Mouse (Mus musculus): Measurements from ENCODE around the gene Ascc2. TPM values are rescaled to one million over a fixed set of nuclear protein-coding genes. Genes with fewer than 3 reads are reported as not detected.

Gene Ascc2
- polyA plus RNA-seq, 1 experiment from 2014 or later, result 21.7 TPM

GRCm38 (mm10) chr11:4671736-4672135, 34.2 kb downstream of the Ascc2 start:
- Histone ChIP-seq H3K4me1 (ENCODE audit: control insufficient read depth, insufficient read depth, low read length) (no peaks in the 10 kb centered on the region), H3K9ac (replicated peaks; ENCODE audit: low read length) (no peak overlapping the region), H3K36me3 (ENCODE audit: control insufficient read depth, insufficient read depth, low read length) (peaks cover 50% of the 10 kb centered on the region), H3K4me2 (ENCODE audit: low read length) (no peak overlapping the region), H3K9me3 (ENCODE audit: control insufficient read depth, low read length) (no peaks in the 10 kb centered on the region), H3K27ac (replicated peaks; ENCODE audit: low read depth, low read length) (no peak overlapping the region), H3K27me3 (ENCODE audit: control insufficient read depth, insufficient read depth, low read length) (no peaks in the 10 kb centered on the region), H3K4me3 (replicated peaks; ENCODE audit: low read depth, low read length) (no peak overlapping the region)
- ATAC-seq (ENCODE audit: low FRiP score, low TSS enrichment), result no peak
- no peak for DNase-seq
- WGBS, result 89% methylated on average over 4 of the region's 4 CpGs

GRCm38 (mm10) chr11:4674593-4674992, 37.0 kb downstream of the Ascc2 start:
- ATAC-seq (ENCODE audit: low FRiP score, low TSS enrichment) (no peak), DNase-seq (no peak)
- no peak overlapping the region for H3K4me2 ChIP-seq (ENCODE audit: low read length)
- no peak overlapping the region for H3K9ac ChIP-seq (replicated peaks; ENCODE audit: low read length)
- H3K27me3 ChIP-seq (ENCODE audit: control insufficient read depth, insufficient read depth, low read length), result no peaks in the 10 kb centered on the region
- no peaks in the 10 kb centered on the region for H3K4me1 ChIP-seq (ENCODE audit: control insufficient read depth, insufficient read depth, low read length)
- no peak overlapping the region for H3K27ac ChIP-seq (replicated peaks; ENCODE audit: low read depth, low read length)
- no peak overlapping the region for H3K4me3 ChIP-seq (replicated peaks; ENCODE audit: low read depth, low read length)
- WGBS, result 95% methylated on average over 1 of the region's 1 CpGs
- H3K9me3 ChIP-seq (ENCODE audit: control insufficient read depth, low read length), result no peaks in the 10 kb centered on the region
- peaks cover 66% of the 10 kb centered on the region for H3K36me3 ChIP-seq (ENCODE audit: control insufficient read depth, insufficient read depth, low read length)

GRCm38 (mm10) chr11:4675126-4675562, 37.6 kb downstream of the Ascc2 start:
- Histone ChIP-seq H3K9me3 (ENCODE audit: control insufficient read depth, low read length) (no peaks in the 10 kb centered on the region), H3K4me2 (ENCODE audit: low read length) (no peak overlapping the region), H3K27me3 (ENCODE audit: control insufficient read depth, insufficient read depth, low read length) (no peaks in the 10 kb centered on the region), H3K27ac (replicated peaks; ENCODE audit: low read depth, low read length) (no peak overlapping the region), H3K9ac (replicated peaks; ENCODE audit: low read length) (no peak overlapping the region), H3K36me3 (ENCODE audit: control insufficient read depth, insufficient read depth, low read length) (peaks cover 70% of the 10 kb centered on the region), H3K4me3 (replicated peaks; ENCODE audit: low read depth, low read length) (no peak overlapping the region), H3K4me1 (ENCODE audit: control insufficient read depth, insufficient read depth, low read length) (no peaks in the 10 kb centered on the region)
- DNase-seq (no peak), ATAC-seq (ENCODE audit: low FRiP score, low TSS enrichment) (no peak)
- WGBS, result 93% methylated on average over 6 of the region's 6 CpGs

DNA sequence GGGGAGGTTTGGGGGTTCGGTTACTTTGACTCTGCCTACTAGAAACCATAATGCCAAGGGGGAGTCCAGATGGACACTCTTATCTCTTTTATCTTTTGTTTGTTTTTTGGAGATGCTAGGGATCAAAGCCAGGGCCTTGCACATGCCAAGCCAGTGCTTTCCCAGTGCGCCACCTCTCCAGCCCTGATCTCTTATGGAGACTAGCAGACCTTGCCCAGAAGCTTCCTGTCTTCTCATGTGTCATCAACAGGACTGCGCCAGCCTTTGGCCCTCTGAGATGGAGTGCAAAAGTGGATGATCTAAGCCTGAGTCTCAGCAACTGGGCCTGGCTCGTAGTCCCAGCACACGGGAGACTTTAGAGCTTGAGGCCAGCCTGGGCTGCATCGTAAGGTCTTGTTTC, 38.1 kb downstream of the Ascc2 start:
- 93% methylated on average over 6 of the region's 6 CpGs for WGBS
- Histone ChIP-seq H3K9me3 (ENCODE audit: control insufficient read depth, low read length) (no peaks in the 10 kb centered on the region), H3K4me1 (ENCODE audit: control insufficient read depth, insufficient read depth, low read length) (no peaks in the 10 kb centered on the region), H3K9ac (replicated peaks; ENCODE audit: low read length) (no peak overlapping the region), H3K27ac (replicated peaks; ENCODE audit: low read depth, low read length) (no peak overlapping the region), H3K27me3 (ENCODE audit: control insufficient read depth, insufficient read depth, low read length) (no peaks in the 10 kb centered on the region), H3K4me2 (ENCODE audit: low read length) (no peak overlapping the region), H3K36me3 (ENCODE audit: control insufficient read depth, insufficient read depth, low read length) (peaks cover 67% of the 10 kb centered on the region), H3K4me3 (replicated peaks; ENCODE audit: low read depth, low read length) (no peak overlapping the region)
- DNase-seq, result no peak
- ATAC-seq (ENCODE audit: low FRiP score, low TSS enrichment), result no peak

DNA sequence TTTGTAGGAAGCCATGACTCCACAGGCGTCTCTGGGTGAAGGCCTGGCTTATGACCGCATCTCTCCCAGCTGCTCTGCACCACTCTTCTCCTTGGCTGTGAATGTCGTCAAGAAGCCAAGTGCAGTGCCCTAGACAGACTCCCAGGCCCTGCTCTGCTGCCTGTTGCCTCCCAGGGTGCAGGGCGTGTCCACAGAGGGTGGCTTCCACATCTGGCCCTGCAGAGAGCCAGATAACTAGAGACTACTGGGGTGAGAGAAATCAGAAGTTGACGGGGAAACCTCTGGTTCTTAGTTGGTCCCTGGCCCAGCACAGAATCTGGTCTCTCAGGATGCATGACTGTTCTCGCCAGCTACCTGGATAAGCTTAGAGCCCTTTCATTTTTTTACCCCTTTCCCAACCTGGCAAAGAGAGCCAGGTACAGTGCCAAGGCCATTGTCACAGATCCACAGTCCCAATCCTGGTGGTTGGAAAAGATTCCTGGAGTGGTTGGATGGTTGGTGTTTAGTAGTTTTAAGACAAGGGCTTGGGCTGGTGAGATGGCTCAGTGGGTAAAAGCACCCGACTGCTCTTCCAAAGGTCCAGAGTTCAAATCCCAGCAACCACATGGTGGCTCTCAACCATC, 39.8 kb downstream of the Ascc2 start:
- no peaks in the 10 kb centered on the region for H3K9me3 ChIP-seq (ENCODE audit: control insufficient read depth, low read length)
- DNase-seq (no peak), ATAC-seq (ENCODE audit: low FRiP score, low TSS enrichment) (no peak)
- peaks cover 77% of the 10 kb centered on the region for H3K36me3 ChIP-seq (ENCODE audit: control insufficient read depth, insufficient read depth, low read length)
- H3K9ac ChIP-seq (replicated peaks; ENCODE audit: low read length), result no peak overlapping the region
- H3K27ac ChIP-seq (replicated peaks; ENCODE audit: low read depth, low read length), result no peak overlapping the region
- no peak overlapping the region for H3K4me2 ChIP-seq (ENCODE audit: low read length)
- no peaks in the 10 kb centered on the region for H3K27me3 ChIP-seq (ENCODE audit: control insufficient read depth, insufficient read depth, low read length)
- H3K4me1 ChIP-seq (ENCODE audit: control insufficient read depth, insufficient read depth, low read length), result no peaks in the 10 kb centered on the region
- 94% methylated on average over 7 of the region's 7 CpGs for WGBS
- no peak overlapping the region for H3K4me3 ChIP-seq (replicated peaks; ENCODE audit: low read depth, low read length)

GRCm38 (mm10) chr11:4678700-4679440, 41.3 kb downstream of the Ascc2 start:
- Histone ChIP-seq H3K4me3 (replicated peaks; ENCODE audit: low read depth, low read length) (no peak overlapping the region), H3K4me1 (ENCODE audit: control insufficient read depth, insufficient read depth, low read length) (no peaks in the 10 kb centered on the region), H3K9ac (replicated peaks; ENCODE audit: low read length) (no peak overlapping the region), H3K36me3 (ENCODE audit: control insufficient read depth, insufficient read depth, low read length) (peaks cover 78% of the 10 kb centered on the region), H3K9me3 (ENCODE audit: control insufficient read depth, low read length) (no peaks in the 10 kb centered on the region), H3K27ac (replicated peaks; ENCODE audit: low read depth, low read length) (no peak overlapping the region), H3K4me2 (ENCODE audit: low read length) (no peak overlapping the region), H3K27me3 (ENCODE audit: control insufficient read depth, insufficient read depth, low read length) (no peaks in the 10 kb centered on the region)
- ATAC-seq (ENCODE audit: low FRiP score, low TSS enrichment), result no peak
- no peak for DNase-seq
- WGBS, result 88% methylated on average over 13 of the region's 13 CpGs

DNA sequence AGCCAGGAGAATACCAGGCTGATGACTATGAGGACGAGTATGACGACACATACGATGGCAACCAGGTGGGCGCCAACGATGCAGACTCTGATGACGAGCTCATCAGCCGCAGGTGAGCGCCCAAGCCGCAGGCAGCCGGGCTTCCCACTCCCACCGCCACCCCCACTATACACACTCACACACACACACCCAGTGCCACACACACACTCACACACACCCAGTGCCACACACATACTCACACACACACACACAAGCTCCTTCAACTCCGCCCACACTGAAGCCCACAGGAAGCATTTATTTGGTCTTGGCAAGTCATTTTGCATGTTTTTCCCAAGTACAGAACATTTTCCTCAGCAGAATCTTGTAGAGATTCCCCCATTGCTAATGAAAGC, 41.9 kb downstream of the Ascc2 start:
- H3K9ac ChIP-seq (replicated peaks; ENCODE audit: low read length), result no peak overlapping the region
- H3K4me2 ChIP-seq (ENCODE audit: low read length), result no peak overlapping the region
- H3K36me3 ChIP-seq (ENCODE audit: control insufficient read depth, insufficient read depth, low read length), result peaks cover 78% of the 10 kb centered on the region
- no peaks in the 10 kb centered on the region for H3K9me3 ChIP-seq (ENCODE audit: control insufficient read depth, low read length)
- 94% methylated on average over 12 of the region's 12 CpGs for WGBS
- no peak overlapping the region for H3K27ac ChIP-seq (replicated peaks; ENCODE audit: low read depth, low read length)
- H3K4me3 ChIP-seq (replicated peaks; ENCODE audit: low read depth, low read length), result no peak overlapping the region
- no peak for DNase-seq
- H3K4me1 ChIP-seq (ENCODE audit: control insufficient read depth, insufficient read depth, low read length), result no peaks in the 10 kb centered on the region
- H3K27me3 ChIP-seq (ENCODE audit: control insufficient read depth, insufficient read depth, low read length), result no peaks in the 10 kb centered on the region
- no peak for ATAC-seq (ENCODE audit: low FRiP score, low TSS enrichment)

GRCm38 (mm10) chr11:4680126-4680525, 42.6 kb downstream of the Ascc2 start:
- H3K4me2 ChIP-seq (ENCODE audit: low read length), result no peak overlapping the region
- no peaks in the 10 kb centered on the region for H3K4me1 ChIP-seq (ENCODE audit: control insufficient read depth, insufficient read depth, low read length)
- no peak overlapping the region for H3K4me3 ChIP-seq (replicated peaks; ENCODE audit: low read depth, low read length)
- H3K9me3 ChIP-seq (ENCODE audit: control insufficient read depth, low read length), result no peaks in the 10 kb centered on the region
- DNase-seq (no peak), ATAC-seq (ENCODE audit: low FRiP score, low TSS enrichment) (no peak; the same call in 1 of the 2 replicates)
- peaks cover 74% of the 10 kb centered on the region for H3K36me3 ChIP-seq (ENCODE audit: control insufficient read depth, insufficient read depth, low read length)
- no peak overlapping the region for H3K27ac ChIP-seq (replicated peaks; ENCODE audit: low read depth, low read length)
- 45% methylated on average over 3 of the region's 3 CpGs for WGBS
- no peaks in the 10 kb centered on the region for H3K27me3 ChIP-seq (ENCODE audit: control insufficient read depth, insufficient read depth, low read length)
- H3K9ac ChIP-seq (replicated peaks; ENCODE audit: low read length), result no peak overlapping the region

- Histone ChIP-seq H3K27ac (replicated peaks; ENCODE audit: low read depth, low read length) (no peak overlapping the region), H3K27me3 (ENCODE audit: control insufficient read depth, insufficient read depth, low read length) (no peaks in the 10 kb centered on the region), H3K9me3 (ENCODE audit: control insufficient read depth, low read length) (no peaks in the 10 kb centered on the region), H3K9ac (replicated peaks; ENCODE audit: low read length) (no peak overlapping the region), H3K36me3 (ENCODE audit: control insufficient read depth, insufficient read depth, low read length) (peaks cover 52% of the 10 kb centered on the region), H3K4me3 (replicated peaks; ENCODE audit: low read depth, low read length) (no peak overlapping the region), H3K4me2 (ENCODE audit: low read length) (no peak overlapping the region), H3K4me1 (ENCODE audit: control insufficient read depth, insufficient read depth, low read length) (no peaks in the 10 kb centered on the region)
- WGBS, result 92% methylated on average over 6 of the region's 6 CpGs
- ATAC-seq (ENCODE audit: low FRiP score, low TSS enrichment) (no peak), DNase-seq (no peak)
These were observed 46.0 kb downstream of the Ascc2 start for GRCm38 (mm10) chr11:4683516-4683915.
